In genomic region chr17:24886134-24886931, GRCm38 (mm10) we compare ENCODE assay signal across 1 mouse cellular context.
TF ChIP-seq lines count a peak whose summit lies in the region.

TSS of gene Nubp2 (minus strand) at chr17:24886349.
TSS of gene Spsb3 (plus strand) at chr17:24886643.

TF ChIP-seq in CH12.LX, 34 proteins besides CTCF, POLR2A, EP300 and RAD21 (continued from another document):
- TF ChIP-seq IRF4 (IDR thresholded peaks at IDR 0.05; ENCODE audit: low read depth, low read length) (no peak; the same call in none of the 2 replicates), E2F4 (IDR thresholded peaks at IDR 0.05; ENCODE audit: insufficient replicate concordance, low read depth, low read length) (peak; percentile 64; the same call in 1 of the 2 replicates), ZC3H11A (IDR thresholded peaks at IDR 0.05; ENCODE audit: low read depth, low read length) (no peak), UBTF (IDR thresholded peaks at IDR 0.05; ENCODE audit: low read depth, low read length) (no peak; the same call in 1 of the 2 replicates), PAX5 (IDR thresholded peaks at IDR 0.05; ENCODE audit: low read length) (no peak), MAX (IDR thresholded peaks at IDR 0.05; ENCODE audit: low read length) (peak; percentile 81), ZKSCAN1 (IDR thresholded peaks at IDR 0.05; ENCODE audit: borderline replicate concordance, low read depth, low read length) (no peak; the same call in 1 of the 2 replicates), TCF12 (IDR thresholded peaks at IDR 0.05; ENCODE audit: low read depth, low read length) (peak; percentile 66), JUN (IDR thresholded peaks at IDR 0.05; ENCODE audit: insufficient read depth, low read depth, low read length) (no peak), CHD2 (IDR thresholded peaks at IDR 0.05; ENCODE audit: low read length) (peak; percentile 99), MAFK (IDR thresholded peaks at IDR 0.05; ENCODE audit: insufficient replicate concordance, low read length) (no peak), MEF2A (IDR thresholded peaks at IDR 0.05; ENCODE audit: borderline replicate concordance, low read depth, low read length) (peak; percentile 40; the same call in 1 of the 2 replicates), TBP (conservative IDR thresholded peaks at IDR 0.05; ENCODE audit: low read depth, low read length) (peak; percentile 75; the same call in 1 of the 2 replicates), JUND (conservative IDR thresholded peaks at IDR 0.05; ENCODE audit: low read depth, low read length) (0 out of 2 replicates have a peak, but pooled peaks have one; percentile 31), BHLHE40 (IDR thresholded peaks at IDR 0.05; ENCODE audit: low read depth, low read length) (peak; percentile 40; the same call in 1 of the 2 replicates), HCFC1 (IDR thresholded peaks at IDR 0.05; ENCODE audit: low read depth, low read length) (peak; percentile 96), RCOR1 (conservative IDR thresholded peaks at IDR 0.05; ENCODE audit: low read depth, low read length) (no peak), CHD1 (IDR thresholded peaks at IDR 0.05; ENCODE audit: low read depth, low read length) (no peak)
